Mouse (Mus musculus) NIH3T3 (cell line): Measurements from ENCODE around the gene Tmem256.
"Not testable (repeated sequence)": the region's sequence is repeated elsewhere in the genome, so short reads cannot be mapped to it uniquely, and the experiment has no call there.

Experiments
- DNase-seq: peaks from one replicate; pipeline ENCODE4 v3.0.0-alpha.2; 2012; ENCODE audit warnings: low read depth

Tmem256 gene

GRCm38 (mm10) chr11:69855347-69855746 is 17.0 kb downstream of the Tmem256 start:
- no peak for DNase-seq

DNA sequence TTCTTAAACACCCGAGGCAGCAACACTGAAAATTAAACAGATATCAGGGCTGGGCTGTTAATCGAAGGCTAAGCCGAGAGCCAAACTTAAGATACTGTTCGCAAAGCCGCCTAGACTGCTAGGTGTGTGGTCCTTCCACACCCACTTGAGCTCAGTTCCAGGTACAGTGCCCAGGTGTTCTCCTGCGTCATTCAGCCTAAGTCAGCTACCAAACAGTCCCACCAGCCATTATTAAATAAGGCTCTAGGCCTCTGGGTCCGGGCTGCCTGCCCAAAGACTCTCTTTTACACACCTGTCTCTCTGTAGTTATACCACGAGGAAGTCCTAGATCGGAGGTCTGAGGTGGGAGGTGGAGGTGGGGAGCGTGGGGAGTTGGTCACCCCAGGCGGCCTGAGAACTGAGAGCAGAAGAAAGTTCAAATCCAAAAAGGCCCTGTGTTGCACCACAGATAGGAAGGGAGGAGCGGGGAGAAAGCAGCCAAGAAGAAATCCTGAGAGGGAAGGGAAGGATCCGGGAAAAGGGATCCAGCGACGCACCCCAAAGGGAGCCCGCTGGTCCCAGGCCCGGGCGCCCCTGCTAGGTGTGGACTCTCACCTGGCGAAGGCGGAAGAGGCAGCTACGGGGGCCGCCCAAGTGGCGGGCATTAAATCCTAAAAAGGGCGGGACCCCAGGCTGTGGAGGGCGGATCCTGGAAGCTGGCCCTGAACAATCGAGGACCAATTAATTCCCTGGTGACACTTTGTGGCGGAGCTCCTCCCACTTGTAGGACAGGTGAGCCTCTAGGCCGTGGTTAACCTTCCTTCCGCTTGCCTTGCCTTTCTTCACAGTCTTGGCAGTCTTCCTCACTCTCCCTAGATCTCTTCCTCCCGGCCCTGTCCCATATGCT is 20.0 kb downstream of the Tmem256 start, which contains the start of gene Tnk1:
Gene Tnk1 (minus strand): TSS at position 618 of the 886 bp plus-strand sequence.
- DNase-seq, result no peak

- not testable (repeated sequence) for DNase-seq
These were observed 25.4 kb downstream of the Tmem256 start for GRCm38 (mm10) chr11:69863729-69864128.

GRCm38 (mm10) chr11:69864138-69864860 is 26.0 kb downstream of the Tmem256 start:
- no peak for DNase-seq

- DNase-seq, result no peak
These were observed 27.2 kb downstream of the Tmem256 start for GRCm38 (mm10) chr11:69865561-69865960.

GRCm38 (mm10) chr11:69867335-69867734 is 29.0 kb downstream of the Tmem256 start:
- no peak for DNase-seq

DNA sequence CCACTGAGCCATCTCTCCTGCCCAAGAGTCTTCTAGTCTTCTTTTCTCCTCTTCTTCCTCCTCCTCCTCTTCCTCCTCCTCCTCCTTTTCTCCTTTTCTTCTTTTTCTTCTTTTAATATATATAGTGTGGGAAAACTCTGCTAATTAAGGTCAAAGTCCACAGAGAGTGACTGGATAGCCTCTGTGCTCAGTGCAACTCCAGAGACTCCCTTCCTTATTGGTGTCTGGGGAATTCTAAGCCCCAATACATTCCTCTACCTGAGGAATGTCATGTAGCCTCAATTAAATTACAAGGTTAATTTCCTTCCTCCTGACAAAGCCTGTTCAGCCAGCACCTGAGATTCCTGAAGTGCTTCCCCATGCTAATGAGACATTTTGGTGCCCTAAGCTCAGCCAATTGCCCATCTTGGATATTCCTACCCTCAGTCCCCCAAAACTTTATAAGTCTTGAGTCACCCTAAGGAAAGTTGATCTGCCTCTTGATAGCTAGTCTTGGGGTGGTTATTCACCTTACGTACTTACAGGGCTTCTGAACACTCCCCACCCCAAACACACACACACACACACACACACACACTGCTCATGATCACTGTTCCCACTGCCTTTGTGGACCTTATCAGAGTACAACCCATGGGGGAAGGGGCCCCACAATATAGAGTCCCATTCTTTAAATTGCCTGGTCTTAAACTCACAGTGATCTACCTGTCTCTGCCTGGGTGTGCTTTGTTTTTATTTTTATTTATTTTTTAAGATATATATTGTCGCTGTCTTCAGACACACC is 32.2 kb downstream of the Tmem256 start:
- DNase-seq, result no peak

- no peak for DNase-seq
These were observed 33.5 kb downstream of the Tmem256 start for GRCm38 (mm10) chr11:69871822-69872221.

DNA sequence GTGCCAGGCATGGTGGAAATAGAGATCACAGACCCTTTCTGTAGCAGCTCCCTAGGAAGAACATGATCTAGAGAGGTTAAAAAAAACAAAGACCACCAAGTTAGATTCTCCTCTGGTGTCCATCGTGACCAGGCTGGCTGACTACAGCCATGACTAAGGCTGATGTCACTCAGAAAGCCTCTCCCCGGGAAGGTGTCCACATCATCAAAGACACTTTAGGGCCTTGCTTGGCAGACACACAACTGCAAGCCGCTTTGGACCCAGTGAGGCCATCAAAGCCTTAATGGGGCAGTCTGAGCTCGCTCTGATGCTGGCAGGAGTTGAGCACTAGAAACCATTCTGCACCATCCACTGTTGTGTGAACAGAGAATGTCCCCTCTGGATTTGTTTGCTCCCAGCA is 34.1 kb downstream of the Tmem256 start:
- peak; percentile 59 for DNase-seq

GRCm38 (mm10) chr11:69876186-69876585 is 37.9 kb downstream of the Tmem256 start:
- peak; percentile 83 for DNase-seq

GRCm38 (mm10) chr11:69876867-69877266 is 38.6 kb downstream of the Tmem256 start:
- DNase-seq, result peak; percentile 95

GRCm38 (mm10) chr11:69877878-69878277 is 39.6 kb downstream of the Tmem256 start, which contains the start of gene Tmem95:
TSS of gene Tmem95 (minus strand) at chr11:69878018.
- no peak for DNase-seq

DNA sequence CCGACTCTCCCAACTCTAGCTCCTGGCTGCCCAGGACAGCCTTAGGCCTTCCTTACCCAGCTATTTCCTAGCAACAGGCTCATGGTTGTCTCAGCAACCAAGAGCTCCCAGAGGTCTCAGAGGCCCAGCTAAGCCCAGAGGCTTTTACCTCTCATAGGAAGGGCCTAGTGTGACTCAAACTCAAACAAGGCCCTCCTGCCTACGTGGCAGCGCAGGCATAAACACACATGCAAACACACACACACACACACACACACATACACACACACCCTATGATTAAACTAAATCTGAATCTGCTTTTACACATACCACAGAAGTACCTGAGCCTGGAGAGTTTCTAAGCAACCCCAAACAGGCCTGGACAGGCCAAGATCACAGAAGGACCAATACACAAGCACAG is 40.1 kb downstream of the Tmem256 start:
- peak; percentile 41 for DNase-seq

DNA sequence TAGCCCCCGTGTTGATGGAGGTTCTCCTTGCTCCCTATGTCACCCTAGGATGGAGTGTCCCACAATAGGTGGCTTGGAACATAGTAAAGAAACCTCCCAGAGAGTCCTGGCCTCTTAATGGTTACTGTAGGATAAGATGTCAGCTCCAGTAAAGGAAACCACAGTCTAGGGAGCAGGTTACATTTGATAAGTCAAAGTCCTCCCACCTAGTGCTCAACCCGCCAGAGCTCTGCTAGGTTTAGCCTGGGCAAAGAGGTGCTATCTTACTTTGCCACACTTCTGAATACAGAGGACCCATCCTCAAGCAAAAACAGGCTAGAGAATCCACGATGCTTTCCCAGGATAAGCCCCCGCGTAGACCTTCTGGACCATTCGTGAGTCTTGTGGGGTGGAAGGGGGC is 40.6 kb downstream of the Tmem256 start:
- DNase-seq, result no peak

DNA sequence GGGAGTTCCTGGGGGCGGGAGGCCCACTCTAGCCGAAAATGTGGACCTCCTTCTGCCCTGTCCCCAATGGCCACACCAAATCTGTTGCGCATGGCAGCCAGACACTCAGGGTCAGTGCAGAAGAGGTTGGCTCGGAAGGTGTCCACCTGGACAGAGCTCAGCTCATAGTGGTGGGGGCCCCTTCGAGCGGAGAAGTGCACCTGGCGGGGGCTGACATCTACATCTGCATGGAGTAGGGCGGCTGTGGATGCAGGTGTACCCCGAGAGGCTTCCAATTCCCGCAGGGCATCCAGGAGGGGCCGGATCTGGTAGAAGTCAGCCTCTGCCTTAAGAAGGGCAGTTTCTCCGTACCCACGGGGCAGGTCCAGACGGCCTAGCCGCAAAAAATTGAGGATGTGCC is 41.4 kb downstream of the Tmem256 start:
- no peak for DNase-seq

DNA sequence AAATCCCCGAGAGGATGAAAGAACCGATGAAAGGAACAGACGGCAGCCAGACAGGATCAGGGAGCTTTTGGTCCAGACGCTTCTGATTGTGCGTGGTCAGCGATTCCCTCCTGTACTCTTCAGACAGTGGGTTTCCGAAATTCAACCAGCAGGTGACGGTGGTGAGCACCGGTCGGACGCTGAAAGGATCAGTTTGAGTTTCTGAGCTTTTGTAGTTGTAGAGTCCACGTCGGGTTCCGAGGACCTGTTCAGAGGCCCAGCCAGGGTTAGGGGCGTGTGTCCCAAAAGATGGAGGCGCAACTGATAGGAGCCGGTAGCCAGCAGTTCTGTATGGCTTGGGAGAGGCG is 42.2 kb downstream of the Tmem256 start:
- peak; percentile 88 for DNase-seq

- DNase-seq, result peak; percentile 80
These were observed 42.7 kb downstream of the Tmem256 start, which contains the start of gene Kctd11 for GRCm38 (mm10) chr11:69880853-69881603. TSS of gene Kctd11 (minus strand) at chr11:69881406.

DNA sequence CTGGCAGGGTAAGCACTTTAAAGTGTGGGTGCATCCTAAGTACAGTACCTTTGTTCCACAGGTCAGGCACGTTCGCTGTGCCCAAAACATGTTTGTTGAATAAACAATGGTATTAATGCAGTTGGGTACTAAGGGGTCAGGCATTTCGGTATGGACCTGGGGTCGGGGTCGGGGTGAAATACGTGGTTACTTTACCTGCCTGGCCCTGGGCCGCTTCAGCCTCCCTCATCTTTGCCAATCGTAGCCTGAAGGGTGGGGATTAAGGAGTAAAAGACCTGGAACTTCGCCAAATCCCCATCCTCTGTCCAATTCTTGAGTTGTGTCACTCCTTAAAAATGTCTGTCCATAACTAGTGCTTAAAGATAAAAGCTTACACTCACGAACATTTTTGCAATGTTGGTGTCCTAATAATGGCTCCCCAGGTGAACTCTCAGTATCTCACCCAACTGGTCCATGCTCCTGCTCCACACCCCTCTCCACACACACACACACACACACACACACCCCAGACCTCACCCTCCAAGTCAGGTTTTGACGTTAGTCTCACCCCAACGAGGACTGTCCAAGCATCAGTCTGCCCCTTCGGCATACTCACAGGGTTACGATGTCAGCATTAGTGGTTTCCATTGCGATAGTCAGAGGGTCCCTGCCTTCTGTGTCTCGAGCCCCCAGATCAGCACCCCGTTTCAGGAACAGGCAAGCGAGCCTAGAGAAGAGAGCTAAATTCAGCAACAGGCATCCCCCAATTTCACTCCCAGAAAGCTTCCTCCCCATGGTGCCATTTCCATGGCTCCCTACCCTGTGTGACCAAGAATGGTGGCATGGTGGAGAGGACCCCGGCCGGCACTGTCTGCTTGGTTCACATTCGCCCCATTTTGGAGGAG is 43.7 kb downstream of the Tmem256 start:
- no peak for DNase-seq

DNA sequence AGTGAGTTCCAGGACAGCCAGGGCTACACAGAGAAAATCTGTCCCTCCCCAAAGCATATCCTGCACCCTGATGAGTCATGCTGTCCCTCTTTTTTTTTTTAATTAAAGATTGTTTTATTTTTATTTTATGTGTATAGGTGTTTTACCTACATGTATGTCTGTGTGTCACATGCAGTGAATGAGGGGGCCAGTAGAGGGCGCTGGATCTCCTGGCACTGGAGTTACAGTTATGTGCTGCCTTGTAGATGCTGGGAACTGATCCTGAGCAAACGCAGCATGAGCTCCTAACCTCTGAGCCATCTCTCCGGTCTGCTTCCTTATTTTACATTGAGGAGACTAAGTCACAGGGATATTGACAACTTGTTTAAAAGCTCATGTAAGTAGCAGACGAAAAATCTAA is 44.8 kb downstream of the Tmem256 start:
- peak; percentile 50 for DNase-seq

GRCm38 (mm10) chr11:69883527-69884151 is 45.3 kb downstream of the Tmem256 start:
- peak; percentile 44 for DNase-seq
